Mouse (Mus musculus) lung, postnatal 0 days (tissue): ENCODE data around the gene Gas2l2.

Experiments used
- CTCF ChIP-seq: IDR thresholded peaks from 2 replicates; pipeline ENCODE4 v1.5.1; 2016; ENCODE audit warnings: antibody characterized with exemption, mild to moderate bottlenecking
- EP300 ChIP-seq: IDR thresholded peaks from 2 replicates; pipeline ENCODE4 v1.6.1; 2016; ENCODE audit warnings: antibody characterized with exemption, mild to moderate bottlenecking, control low read depth

- no peak for TF ChIP-seq CTCF
- no peak for TF ChIP-seq EP300
Observed at GRCm38 (mm10) chr11:83473235-83474016, 44.2 kb upstream of the Gas2l2 start.
